Mouse (Mus musculus) hindbrain, postnatal 0 days (tissue): ENCODE data around the gene Ccdc124. TPM values are rescaled to one million over a fixed set of nuclear protein-coding genes. Genes with fewer than 3 reads are reported as not detected.
A peak's percentile ranks its signal among the peaks of the same experiment; 100 is the strongest.

Experiments used
- ATAC-seq: fragments of 200-750 bp; cut with Nextera tagmentation; 2 replicates; pipeline ENCODE4 v1.8.0; 2017; ENCODE audit warnings: mild to moderate bottlenecking, moderate TSS enrichment, moderate library complexity
- DNase-seq: peaks from one replicate; pipeline ENCODE4 v3.0.0-alpha.2; 2015; ENCODE audit warnings: low spot score
- H3K27ac ChIP-seq: fragments of 300-500 bp; sonication (generic); 2 replicates; pipeline ENCODE4 v1.5.1; 2014; ENCODE audit warnings: mild to moderate bottlenecking
- H3K27me3 ChIP-seq: fragments of 300-500 bp; sonication (generic); 2 replicates; pipeline ENCODE4 v1.6.1; 2014; ENCODE audit warnings: low read length, mixed read lengths; ENCODE audit not compliant: insufficient read depth
- H3K36me3 ChIP-seq: fragments of 300-500 bp; sonication (generic); 2 replicates; pipeline ENCODE4 v1.6.1; 2014; ENCODE audit warnings: low read length, mixed read lengths; ENCODE audit not compliant: insufficient read depth
- H3K4me1 ChIP-seq: fragments of 300-500 bp; sonication (generic); 2 replicates; pipeline ENCODE4 v1.6.1; 2014; ENCODE audit warnings: antibody characterized with exemption, low read length, mixed read lengths; ENCODE audit not compliant: insufficient read depth
- H3K4me2 ChIP-seq: fragments of 300-500 bp; sonication (generic); 2 replicates; pipeline ENCODE4 v1.6.1; 2014; ENCODE audit warnings: low read depth, mild to moderate bottlenecking, low read length, moderate library complexity, mixed read lengths
- H3K4me3 ChIP-seq: fragments of 300-500 bp; sonication (generic); 2 replicates; pipeline ENCODE4 v1.5.1; 2014; ENCODE audit warnings: low read length
- H3K9ac ChIP-seq: fragments of 300-500 bp; sonication (generic); replicated peaks from 2 replicates; pipeline ENCODE4 v1.6.1; 2014; ENCODE audit warnings: mild to moderate bottlenecking, low read length, moderate library complexity, mixed read lengths
- H3K9me3 ChIP-seq: fragments of 300-500 bp; sonication (generic); 2 replicates; pipeline ENCODE4 v1.6.1; 2016; ENCODE audit warnings: low read length, mixed read lengths
- CTCF ChIP-seq: IDR thresholded peaks from 2 replicates; pipeline ENCODE4 v1.5.1; 2016; ENCODE audit warnings: antibody characterized with exemption, control low read depth, low read depth
- WGBS: fragments of 180-500 bp; shearing (Covaris S2); extraction: QIAGEN DNeasy Blood & Tissue Kit; methylation state at CpG from one replicate; pipeline ENCODE4 v1.1.7; 2014; 5-methylcytosine and 5-hydroxymethylcytosine counted together
- polyA plus RNA-seq: library from polyadenylated mRNA; unstranded; fragments of >200 nt; fragmentation: Nextera tagmentation; extraction: Ambion mirVana; gene quantifications from 2 replicates; pipeline ENCODE4 v1.2.1, GENCODE M21; 2015
- total RNA-seq: library from RNA; depleted of rRNA; stranded (reverse); fragments of >200 nt; gene quantifications from 2 replicates; pipeline ENCODE4 v1.2.3, GENCODE M21; 2014

Ccdc124 gene
- total and polyA plus RNA-seq, 2 experiments from 2014 or later: 45.1 to 145 TPM

DNA sequence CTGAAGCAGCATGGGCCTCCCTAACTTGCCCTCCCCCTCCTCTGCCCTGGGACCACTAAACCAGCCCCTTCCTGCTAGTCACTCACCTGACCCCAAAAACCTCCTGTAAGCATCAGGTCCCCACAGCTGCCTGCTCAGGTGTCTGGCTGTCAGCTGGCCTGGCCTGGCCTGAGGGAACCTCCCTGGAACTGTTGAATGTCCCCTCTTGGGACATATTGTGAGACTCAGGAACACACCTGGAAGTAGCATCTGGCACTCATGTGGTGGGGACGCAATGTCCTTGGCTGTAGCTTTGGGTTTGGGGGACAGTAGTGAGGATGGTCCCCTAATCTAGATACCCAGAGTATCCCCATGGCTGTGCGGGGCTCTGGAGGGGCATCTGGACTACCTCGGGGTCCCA lies 39.7 kb downstream of the Ccdc124 start:
- Histone ChIP-seq H3K27ac (no peak overlapping the region), H3K4me1 (0 out of 2 replicates have a peak, but pooled peaks cover 6% of the 10 kb centered on the region), H3K27me3 (no peaks in the 10 kb centered on the region), H3K4me3 (no peak overlapping the region), H3K9me3 (no peaks in the 10 kb centered on the region), H3K36me3 (no peaks in the 10 kb centered on the region), H3K4me2 (no peak overlapping the region), H3K9ac (no peak overlapping the region)
- ATAC-seq (no peak), DNase-seq (no peak)
- TF ChIP-seq CTCF: no peak
- WGBS: 97% methylated on average over 3 of the region's 3 CpGs

GRCm38 (mm10) chr8:70833520-70833919 lies 40.2 kb downstream of the Ccdc124 start:
- Histone ChIP-seq H3K9me3 (no peaks in the 10 kb centered on the region), H3K27ac (no peak overlapping the region), H3K4me3 (no peak overlapping the region), H3K4me2 (no peak overlapping the region), H3K4me1 (0 out of 2 replicates have a peak, but pooled peaks cover 2% of the 10 kb centered on the region), H3K9ac (no peak overlapping the region), H3K36me3 (no peaks in the 10 kb centered on the region), H3K27me3 (no peaks in the 10 kb centered on the region)
- no peak for TF ChIP-seq CTCF
- 33% methylated on average over 15 of the region's 15 CpGs for WGBS
- ATAC-seq (no peak), DNase-seq (no peak)

- H3K27ac ChIP-seq: no peak overlapping the region
- no peak overlapping the region for H3K4me2 ChIP-seq
- H3K9me3 ChIP-seq: no peaks in the 10 kb centered on the region
- DNase-seq: no peak
- H3K27me3 ChIP-seq: no peaks in the 10 kb centered on the region
- no peak for TF ChIP-seq CTCF
- no peak overlapping the region for H3K9ac ChIP-seq
- H3K4me1 ChIP-seq: no peaks in the 10 kb centered on the region
- 52% methylated on average over 9 of the region's 9 CpGs for WGBS
- no peak overlapping the region for H3K4me3 ChIP-seq
- H3K36me3 ChIP-seq: no peaks in the 10 kb centered on the region
- ATAC-seq: no peak
Measured at GRCm38 (mm10) chr8:70833018-70833482, 40.7 kb downstream of the Ccdc124 start.

GRCm38 (mm10) chr8:70832371-70832770 lies 41.4 kb downstream of the Ccdc124 start:
- DNase-seq: no peak
- peak; percentile 31; the same call in 1 of the 2 replicates for ATAC-seq

GRCm38 (mm10) chr8:70831517-70831916 lies 42.2 kb downstream of the Ccdc124 start:
- ATAC-seq: no peak
- Histone ChIP-seq H3K4me1 (no peaks in the 10 kb centered on the region), H3K27ac (no peak overlapping the region), H3K36me3 (no peaks in the 10 kb centered on the region), H3K9ac (no peak overlapping the region), H3K4me3 (no peak overlapping the region), H3K27me3 (no peaks in the 10 kb centered on the region), H3K4me2 (no peak overlapping the region), H3K9me3 (no peaks in the 10 kb centered on the region)
- no peak for TF ChIP-seq CTCF
- WGBS: 83% methylated on average over 8 of the region's 8 CpGs
- no peak for DNase-seq

More at GRCm38 (mm10) chr8:70832371-70832770, 41.4 kb downstream of the Ccdc124 start:
- Histone ChIP-seq H3K4me3 (no peak overlapping the region), H3K9me3 (no peaks in the 10 kb centered on the region), H3K4me1 (no peaks in the 10 kb centered on the region), H3K36me3 (no peaks in the 10 kb centered on the region), H3K27ac (no peak overlapping the region), H3K4me2 (no peak overlapping the region), H3K9ac (no peak overlapping the region), H3K27me3 (no peaks in the 10 kb centered on the region)
- no peak for TF ChIP-seq CTCF
- WGBS: 59% methylated on average over 11 of the region's 11 CpGs

GRCm38 (mm10) chr8:70827796-70828195 lies 45.9 kb downstream of the Ccdc124 start:
- ATAC-seq (no peak), DNase-seq (no peak)
- no peak overlapping the region for H3K27ac ChIP-seq
- WGBS: 89% methylated on average over 1 of the region's 1 CpGs
- no peak for TF ChIP-seq CTCF
- no peak overlapping the region for H3K4me2 ChIP-seq
- H3K4me3 ChIP-seq: no peak overlapping the region
- no peaks in the 10 kb centered on the region for H3K9me3 ChIP-seq
- H3K4me1 ChIP-seq: no peaks in the 10 kb centered on the region
- no peaks in the 10 kb centered on the region for H3K27me3 ChIP-seq
- H3K9ac ChIP-seq: no peak overlapping the region
- H3K36me3 ChIP-seq: no peaks in the 10 kb centered on the region

- 93% methylated on average over 2 of the region's 2 CpGs for WGBS
- TF ChIP-seq CTCF: no peak; the same call in 1 of the 2 replicates
- no peak overlapping the region for H3K4me3 ChIP-seq
- no peaks in the 10 kb centered on the region for H3K9me3 ChIP-seq
- DNase-seq: no peak
- no peak overlapping the region for H3K4me2 ChIP-seq
- H3K27me3 ChIP-seq: no peaks in the 10 kb centered on the region
- no peaks in the 10 kb centered on the region for H3K4me1 ChIP-seq
- H3K36me3 ChIP-seq: no peaks in the 10 kb centered on the region
- no peak overlapping the region for H3K27ac ChIP-seq
- no peak for ATAC-seq
- no peak overlapping the region for H3K9ac ChIP-seq
Measured at GRCm38 (mm10) chr8:70827010-70827409, 46.7 kb downstream of the Ccdc124 start.
